Mouse (Mus musculus) CD4-positive, CD25-positive, alpha-beta regulatory T cell, adult 2 months (primary cell): ENCODE results near the gene Cd163l1.

ENCODE experiments used
- DNase-seq: peaks from one replicate; pipeline ENCODE4 v3.0.0-alpha.2; 2012; ENCODE audit warnings: low read depth, low spot score

The Cd163l1 gene

DNA sequence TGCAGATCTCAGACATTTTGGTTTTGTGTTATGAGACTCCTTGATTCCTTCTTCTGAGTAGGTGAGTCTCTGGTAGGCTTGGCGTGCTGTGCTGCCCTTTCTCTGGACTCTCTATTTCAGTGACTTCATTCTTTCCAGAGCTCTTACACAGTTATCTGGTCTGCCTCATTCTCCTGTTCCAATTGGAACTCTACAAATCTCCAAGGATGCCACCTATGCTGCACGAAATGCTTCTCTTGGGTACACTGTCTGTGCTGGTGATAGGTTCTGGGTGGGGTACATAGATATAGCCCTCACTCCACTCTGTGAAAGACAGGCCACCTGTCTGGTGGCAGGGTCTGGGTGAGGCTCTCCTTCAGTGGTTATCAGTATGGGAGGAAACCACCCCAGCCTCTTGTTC lies at the start of gene Cd163l1:
Gene Cd163l1 (plus strand): TSS at position 301 of the 400 bp plus-strand sequence.
- DNase-seq, result no peak

DNA sequence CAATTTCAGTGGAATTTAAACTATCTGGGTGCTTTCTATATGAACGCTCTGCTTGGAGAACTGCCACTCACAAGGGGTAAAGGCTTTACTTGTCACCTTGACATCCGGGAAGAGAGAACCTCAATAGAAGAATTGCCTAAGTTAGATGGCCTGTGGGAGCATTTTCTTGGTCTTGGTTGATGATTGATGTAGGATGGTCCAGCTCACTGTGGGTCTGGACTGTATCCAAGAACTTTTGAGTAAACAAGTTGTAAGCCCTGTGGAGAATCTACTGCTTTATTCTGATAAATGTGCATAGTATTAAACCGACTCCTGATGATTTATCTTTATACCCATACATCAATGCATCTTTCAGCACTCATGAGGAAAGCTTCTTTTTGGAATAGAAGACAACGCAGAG lies 48.7 kb upstream of the Cd163l1 start:
- no peak for DNase-seq

DNA sequence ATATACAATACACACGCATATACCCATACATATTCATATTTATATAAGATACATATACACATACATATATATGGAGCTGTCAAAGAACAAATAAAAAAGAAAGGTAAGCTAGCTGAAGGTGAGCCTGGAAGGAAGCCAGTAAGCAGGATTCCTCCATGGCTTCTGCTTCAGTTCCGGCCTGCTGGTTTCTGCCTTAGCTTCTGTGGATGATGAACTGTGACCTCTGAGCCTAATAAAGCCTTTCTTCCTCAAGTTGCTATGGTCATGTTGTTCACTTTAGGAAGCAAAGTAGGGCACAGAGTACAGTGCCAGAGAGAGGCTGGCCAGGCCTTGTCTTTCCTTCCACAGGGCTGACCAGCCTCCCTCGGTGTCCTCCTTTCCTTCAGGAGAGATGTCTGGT lies 47.2 kb upstream of the Cd163l1 start:
- DNase-seq, result no peak

DNA sequence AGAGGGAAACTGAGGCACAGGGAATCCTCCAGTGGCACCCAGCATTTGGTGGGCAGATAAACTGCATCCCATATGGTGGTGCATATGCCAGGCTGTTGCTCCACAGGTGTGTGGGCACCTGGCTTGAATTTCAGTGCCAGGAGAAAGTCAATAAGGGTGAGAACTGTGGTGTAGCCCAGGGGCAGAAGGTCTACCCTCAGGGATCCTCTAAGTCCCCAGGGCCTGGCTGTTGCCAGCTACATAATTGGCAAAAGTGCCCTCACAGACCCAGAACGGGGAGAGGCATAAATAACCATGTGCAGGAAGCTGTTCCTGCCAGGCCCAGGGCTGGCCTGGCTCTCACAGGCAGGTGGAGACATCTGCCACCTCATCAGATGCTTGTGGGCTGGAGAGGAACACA lies 45.1 kb upstream of the Cd163l1 start, which contains the start of gene Olfr523:
Gene Olfr523 (plus strand): TSS at position 282 of the 400 bp plus-strand sequence.
- DNase-seq, result no peak

DNA sequence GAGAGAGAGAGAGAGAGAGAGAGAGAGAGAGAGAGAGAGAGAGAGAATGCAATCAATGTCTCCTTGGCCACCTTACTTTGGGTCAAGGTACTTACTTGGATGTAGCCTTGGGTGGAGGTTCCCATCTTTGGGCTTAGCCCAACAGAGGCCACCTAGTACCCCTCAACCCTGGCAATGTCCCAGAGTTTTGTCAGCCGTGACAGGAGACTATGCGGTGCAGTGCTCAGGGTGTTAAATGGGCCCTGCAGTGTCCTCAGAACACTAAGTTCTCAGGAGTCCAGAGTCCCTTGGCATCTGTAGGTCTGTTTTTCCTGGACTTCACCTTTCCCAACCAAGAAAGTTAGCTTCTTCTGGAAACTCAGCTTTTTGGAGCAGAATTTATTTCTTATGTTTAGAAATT lies 38.9 kb upstream of the Cd163l1 start:
- no peak for DNase-seq

DNA sequence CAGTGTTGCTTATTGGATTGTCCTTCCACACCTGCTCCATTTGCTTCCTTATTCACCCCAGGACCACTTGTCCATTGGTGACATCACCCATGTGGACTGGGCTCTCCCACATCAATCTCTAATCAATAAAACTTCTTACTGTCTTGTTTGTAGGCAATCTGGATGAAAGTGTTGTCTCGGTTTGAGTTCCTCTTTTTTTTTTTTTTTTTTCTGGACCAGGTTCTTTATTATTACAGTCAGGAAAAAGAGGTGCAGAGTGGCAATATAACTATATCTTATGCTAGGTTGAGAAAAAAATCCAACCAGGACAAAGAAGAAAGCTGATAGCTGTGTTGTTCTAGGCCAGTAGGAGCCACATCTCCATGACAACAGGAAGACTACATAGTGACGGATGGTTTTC lies 37.4 kb upstream of the Cd163l1 start:
- DNase-seq, result no peak

DNA sequence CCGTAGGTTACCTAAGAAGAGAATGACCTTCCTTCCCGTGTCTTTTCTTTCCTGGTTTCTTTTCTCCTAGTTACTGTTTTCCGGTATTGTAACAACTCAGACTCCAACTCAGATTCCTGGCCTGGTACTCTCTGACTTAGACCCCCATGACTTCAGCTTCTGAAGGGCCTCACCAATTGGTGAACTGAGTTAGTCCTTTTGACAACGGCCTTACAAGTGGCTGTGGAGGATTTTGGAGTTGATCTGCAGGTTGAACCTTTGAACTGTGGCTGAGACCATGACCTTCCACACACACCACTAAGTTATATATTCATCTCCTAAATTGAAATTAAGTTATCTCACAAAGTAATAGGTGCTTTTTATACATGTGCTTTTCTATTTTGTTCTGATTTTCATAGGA lies 33.9 kb upstream of the Cd163l1 start:
- DNase-seq, result no peak

DNA sequence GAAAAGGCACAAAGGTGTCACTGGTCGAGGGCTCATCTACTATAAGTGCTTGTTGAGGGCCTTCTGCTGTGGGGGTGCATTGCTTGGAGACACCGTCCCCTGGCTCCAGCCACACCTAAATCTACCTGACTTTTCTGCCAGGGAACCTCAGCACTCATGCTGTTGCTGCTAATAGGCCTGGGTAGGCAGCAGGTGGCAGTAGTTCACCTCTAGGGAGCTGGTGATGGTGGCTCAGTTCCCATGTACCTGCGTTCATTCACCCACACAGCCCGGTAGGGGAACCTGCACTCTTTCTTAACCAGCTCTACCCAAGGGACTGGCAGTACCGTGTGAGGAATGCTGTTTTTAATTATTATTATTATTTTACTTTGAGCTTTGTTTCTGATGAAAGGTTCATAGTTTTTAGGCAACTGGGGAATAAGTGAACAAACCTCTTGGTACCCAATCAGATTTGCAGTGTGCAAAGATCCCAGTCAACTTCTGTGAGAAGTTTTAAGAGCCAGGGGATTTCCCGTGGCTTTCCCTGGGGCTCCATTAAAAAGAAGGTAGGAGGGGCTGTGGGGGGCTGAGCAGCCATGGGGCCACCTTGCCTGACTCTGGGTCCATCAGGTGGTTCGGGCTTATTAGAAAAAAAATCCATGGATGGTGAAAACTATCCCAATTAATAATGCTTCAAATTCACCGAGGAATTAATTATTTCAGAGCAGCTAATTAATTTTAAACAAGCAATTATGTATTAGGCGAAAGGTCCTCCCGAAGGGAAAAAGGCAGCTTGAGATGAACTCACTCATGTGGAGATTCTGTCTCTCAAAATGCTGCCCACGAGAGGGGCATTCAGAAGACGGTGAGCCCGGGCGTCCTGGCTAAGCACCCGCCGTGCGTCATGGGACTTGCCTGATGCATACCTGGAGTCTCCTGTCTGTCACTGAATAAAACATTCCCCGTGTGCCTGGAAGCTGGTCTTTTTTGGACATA lies 31.1 kb upstream of the Cd163l1 start:
- peak; percentile 73 for DNase-seq

DNA sequence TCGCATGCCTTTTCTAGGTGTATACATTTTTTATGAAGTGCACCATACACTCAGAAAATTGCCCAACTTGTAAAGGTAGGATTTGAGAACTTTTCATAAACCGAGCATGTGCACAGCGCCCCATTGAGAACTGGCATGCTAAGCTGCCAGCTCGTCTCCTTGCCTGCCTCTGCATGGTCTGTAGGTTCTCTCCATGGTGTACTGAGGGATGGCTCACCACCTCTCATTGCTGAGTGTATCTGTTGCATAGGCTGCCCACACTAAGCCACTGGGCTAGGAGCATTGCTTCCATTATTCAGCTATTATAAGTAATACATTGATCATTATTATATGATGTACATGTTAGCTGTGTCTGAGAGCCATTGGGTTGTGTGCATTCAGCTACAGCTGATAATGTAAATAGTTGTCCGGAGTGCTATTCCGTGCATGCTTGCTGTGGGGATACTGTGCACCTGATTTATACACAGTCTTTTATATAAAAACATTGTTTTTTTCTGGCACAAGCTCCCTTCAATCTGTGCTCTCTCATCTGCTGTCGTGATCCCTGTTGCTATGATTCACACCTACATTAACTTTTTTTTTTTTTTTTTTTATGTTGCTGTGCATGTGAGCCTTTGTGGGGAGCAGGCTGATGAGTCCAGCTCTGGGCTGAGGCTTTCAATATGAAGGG lies 30.2 kb upstream of the Cd163l1 start:
- DNase-seq, result no peak

DNA sequence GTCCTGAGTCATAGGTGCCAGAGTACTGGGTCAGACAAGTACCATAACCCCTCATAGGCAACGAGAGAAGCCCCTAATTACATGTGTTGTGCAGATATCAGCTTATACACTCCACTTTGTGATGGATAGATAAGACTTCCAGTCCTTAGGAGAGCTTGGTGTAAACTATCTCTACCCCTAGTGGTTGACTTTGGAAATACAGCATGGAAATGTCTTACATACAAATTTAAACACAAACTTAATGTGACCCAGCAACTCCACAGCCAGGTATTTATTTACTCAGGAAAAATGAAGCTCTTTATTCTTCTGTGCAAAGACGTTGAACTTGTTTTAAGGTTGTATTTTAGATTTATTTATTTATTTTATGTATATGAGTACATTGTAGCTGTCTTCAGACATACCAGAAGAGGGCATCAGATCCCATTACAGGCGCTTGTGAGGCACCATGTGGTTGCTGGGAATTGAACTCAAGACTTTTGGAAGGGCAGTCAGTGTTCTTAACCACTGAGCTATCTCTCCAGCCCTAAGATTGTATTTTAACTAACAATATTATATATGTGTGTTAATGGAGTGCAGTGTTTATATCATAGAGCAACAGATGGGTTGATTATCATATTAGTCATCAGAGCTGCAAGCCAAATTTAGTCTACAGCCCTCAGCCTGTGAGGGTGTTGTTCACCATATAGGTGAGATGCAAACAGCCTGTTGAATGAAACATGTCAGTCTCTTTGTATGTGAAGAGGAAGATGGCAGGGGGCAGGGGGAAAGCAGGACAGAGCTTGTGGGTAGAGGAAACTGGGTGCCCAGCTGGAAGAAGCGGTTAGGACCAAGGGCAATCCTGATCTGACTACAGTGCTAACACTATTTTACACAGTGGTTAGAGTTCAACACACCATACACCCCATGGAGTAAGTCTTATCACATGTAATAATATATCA lies 29.4 kb upstream of the Cd163l1 start:
- peak; percentile 70 for DNase-seq

DNA sequence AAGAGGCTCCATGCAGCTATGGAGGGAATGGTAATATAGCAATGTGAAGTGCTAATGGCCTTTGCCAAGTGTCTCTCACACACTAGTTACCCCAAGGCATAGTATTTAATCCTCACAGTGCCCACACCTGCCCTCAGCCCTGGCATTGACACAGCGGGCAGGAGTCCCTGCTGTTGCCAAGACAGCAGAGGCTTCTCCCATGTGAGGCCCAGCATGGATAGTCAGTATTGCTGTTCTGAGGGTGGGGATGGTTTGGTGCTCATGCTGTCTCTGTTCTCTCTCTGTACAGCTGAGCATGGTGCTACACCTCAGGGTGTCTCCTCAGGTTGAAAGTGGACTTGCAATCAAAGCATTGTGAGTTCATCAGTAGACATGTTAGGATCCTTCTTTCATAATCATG lies 27.6 kb upstream of the Cd163l1 start:
- DNase-seq, result no peak

DNA sequence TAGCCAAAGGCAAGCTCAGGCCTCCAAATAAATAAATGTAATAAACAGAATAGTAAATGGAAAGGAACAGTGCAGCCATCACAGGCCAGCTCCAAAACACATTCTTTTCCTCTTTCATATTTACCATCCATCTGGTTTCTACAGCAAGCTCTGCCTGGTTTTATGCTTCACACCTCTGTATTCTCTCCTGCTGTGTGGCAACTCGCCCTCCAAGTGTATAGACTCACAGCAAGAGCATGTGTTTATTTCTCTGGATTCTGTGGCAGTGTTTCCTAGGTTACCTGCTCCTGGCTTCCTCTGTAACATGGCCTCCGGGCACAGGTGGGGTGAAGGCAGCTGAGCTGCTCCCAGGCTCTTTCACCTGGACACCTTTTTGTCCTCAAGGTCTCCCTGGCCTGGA lies 25.6 kb upstream of the Cd163l1 start:
- no peak for DNase-seq

DNA sequence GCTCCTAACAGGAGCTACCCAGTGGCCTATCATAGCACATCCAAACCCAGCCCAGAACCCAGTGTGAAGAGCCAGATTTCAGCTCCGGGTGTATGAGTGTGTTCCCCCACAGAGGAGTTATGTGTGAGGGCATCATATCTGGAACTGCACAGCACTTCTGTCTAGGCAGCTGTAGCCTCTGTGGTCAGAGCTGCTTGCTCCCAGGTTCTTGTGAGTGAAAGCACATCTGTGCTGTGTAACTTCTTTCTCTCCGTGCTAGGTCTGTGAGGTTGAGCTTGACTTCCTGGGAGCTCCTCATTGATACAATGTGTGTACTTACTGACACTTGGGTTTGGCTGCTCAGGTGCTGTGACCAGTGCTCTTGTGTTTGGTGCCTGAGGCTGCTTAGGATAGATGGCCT lies 25.2 kb upstream of the Cd163l1 start:
- no peak for DNase-seq

DNA sequence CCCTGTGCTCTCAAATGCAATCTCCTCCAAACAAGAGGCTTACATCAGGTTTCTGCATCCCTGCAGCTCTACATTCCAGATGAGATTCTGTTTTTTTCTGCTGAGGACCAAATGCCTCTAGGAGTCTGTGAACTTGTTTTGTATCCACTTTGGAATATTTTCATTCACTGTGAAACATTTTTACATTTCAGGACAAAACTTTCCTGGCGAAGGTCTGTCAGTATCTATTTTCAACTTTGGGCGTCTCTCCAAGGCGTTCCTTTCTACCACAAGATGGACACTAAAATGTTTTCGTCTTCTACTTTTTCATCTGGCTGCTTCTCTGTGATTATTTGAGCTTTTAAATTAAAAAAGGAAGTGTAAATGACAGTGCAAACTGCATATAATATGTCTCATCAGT lies 24.0 kb upstream of the Cd163l1 start:
- DNase-seq, result no peak

DNA sequence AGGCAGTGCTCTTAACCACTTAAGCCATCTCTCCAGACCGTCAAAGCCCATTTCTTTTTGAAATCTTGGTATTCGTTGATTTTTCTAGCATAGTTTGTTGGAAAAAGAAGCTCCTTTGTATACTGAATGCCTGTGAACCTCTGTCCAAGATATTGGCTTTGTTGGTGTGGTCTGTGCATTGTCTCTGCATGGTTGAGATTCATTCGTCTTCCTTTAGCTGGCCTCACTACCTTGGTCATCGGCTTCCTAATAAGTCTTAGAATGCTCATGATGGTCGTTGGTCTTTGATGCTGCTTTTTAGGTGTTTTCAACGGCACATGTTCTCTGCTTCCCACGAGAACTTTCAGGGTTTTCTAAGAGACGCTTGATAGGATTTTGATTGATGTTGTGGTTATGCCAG lies 22.1 kb upstream of the Cd163l1 start:
- DNase-seq, result no peak

DNA sequence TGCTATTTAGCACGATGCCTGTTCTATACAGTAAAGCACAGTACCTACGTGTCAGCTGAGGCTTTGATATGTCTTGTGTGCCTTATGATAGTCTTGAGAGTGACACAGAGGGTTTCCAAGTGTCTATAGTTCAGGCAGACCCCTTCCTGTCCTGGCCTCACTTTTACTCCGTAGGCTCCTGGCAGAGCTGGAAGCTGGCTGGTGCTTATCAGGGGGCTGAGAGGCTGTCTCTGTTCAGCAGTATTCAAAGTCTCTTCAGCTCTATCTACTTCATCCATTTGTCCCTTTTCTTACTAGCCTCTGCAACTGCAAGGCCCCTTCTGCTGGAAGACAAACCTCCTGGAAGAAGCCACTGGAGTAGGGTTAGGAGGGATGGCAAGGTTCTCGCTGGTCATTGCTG lies 17.0 kb upstream of the Cd163l1 start:
- no peak for DNase-seq

DNA sequence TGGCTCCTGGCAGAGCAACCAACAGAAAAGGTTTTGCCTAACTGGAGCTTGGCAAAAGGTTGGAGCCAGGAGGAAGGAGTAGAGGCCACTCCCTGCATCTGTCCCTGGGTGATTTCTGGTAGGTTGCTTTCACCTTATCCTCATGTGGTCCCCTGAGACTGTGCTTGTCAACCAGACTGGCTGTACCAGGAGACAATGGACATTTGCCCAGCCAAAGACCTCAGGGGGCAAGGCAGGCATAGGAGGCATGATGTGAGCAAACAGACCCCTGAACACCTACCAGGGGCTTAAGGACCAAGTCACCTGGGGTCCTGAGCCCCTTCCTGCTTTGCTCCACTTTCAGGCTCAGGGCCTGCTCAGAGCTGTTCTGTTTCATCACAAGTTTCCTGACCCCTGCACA lies 12.2 kb upstream of the Cd163l1 start, which contains the start of gene Olfr524:
Gene Olfr524 (minus strand): TSS at position 101 of the 400 bp plus-strand sequence.
- no peak for DNase-seq

DNA sequence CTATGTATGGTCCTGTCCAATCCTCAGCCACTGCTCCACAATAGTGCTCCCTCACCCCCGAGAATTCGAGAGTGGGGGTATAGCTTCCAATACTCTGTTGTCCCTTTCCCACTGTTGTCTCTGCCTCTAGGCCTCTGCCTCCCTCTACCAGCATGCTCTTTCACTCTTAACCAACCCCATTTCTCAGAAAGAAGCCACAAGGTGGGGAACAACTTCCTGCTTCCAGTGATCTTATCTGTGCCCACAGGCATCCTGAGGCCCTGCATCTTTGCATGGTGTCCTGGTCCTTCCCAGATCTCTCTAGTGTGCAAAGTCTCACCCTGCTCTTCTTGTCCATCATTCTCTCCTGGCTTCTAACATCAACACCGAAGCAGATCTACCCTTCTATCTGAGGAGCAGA lies 11.2 kb upstream of the Cd163l1 start:
- peak; percentile 19 for DNase-seq

DNA sequence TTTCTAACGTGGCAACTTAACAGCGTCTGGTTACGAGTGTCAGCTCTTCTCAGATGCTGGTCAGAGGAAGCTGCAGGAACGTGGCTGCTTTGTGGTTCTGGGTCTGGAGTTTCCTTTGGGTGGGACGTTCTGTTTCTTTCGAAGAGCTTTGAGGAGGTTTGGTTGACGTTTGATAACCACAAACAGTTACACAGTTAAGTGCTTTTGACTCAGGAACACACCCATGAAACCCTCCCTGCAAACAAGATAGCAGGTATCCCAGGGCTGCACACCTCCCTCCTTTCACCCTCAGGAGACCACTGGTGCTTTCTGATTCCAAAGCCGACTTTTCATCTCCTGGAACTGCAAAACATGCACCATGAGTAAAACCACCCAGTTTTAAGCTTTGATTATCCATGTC lies 9.9 kb upstream of the Cd163l1 start:
- peak; percentile 51 for DNase-seq

DNA sequence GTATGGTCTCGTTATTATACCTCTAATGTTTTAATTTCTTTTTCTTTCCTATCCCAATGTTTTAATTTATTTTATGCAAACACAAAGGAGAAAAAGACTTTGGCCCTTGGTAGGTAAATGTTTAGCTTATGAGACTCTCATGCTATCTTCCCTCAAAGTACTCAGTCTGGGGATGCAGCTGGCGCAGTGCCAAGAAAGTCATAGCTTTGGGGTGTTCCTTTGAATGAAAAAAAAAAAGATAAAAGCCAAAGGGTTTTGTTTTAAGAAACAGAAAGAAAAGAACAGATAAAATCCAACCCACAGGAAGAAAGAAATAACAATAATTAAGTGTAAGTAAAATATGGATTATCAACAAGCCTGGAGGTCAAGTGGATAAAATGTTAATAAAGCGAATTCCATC lies 9.4 kb upstream of the Cd163l1 start:
- peak; percentile 57 for DNase-seq

DNA sequence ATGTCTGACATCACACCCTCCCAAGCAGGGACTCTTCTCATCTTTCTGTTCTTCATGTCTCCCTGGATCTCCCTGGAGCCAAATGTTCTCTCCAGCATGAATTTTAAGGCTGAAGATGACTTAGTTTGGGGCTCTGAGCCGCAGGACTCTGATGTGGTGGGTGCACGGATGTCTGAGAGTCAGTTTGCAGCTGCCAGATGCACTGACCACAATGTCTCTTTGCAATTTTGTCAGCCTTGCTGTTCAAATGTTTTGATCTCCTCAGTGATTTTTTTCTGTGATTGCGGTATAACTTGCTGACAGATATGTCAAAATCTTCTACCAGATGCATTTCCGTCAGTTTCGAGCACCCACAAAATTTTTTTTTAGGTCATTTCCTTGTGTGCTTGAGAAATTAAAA lies 4.2 kb upstream of the Cd163l1 start:
- DNase-seq, result peak; percentile 35

DNA sequence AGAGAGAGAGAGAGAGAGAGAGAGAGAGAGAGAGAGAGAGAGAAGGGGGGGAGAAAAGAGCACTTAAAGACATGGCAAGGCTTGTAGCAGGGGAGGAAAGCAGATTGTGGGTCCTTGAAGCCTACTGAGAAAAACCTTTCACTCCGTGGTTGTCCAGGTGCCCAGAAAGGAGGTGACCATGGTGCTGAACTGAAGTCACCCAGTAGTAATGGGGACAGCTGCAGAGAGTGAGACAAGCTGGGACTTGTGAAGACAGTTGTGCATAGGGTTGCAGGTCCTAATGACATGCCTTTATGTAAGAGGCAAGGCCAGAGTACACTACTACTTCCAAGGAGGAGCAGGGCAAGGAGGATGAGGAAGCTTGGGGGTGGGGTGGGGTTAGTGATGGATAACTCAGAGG lies 1.2 kb downstream of the Cd163l1 start:
- no peak for DNase-seq
